Mouse (Mus musculus): ENCODE measurements around the gene Bri3. TPM values are rescaled to one million over a fixed set of nuclear protein-coding genes. Genes with fewer than 3 reads are reported as not detected.
A peak's percentile ranks its signal among the peaks of the same experiment; 100 is the strongest.

Gene Bri3
- total RNA-seq, 2 experiments from 2014 or later: 73.7 to 74.0 TPM

GRCm38 (mm10) chr5:144260464-144260863 lies 16.2 kb downstream of the Bri3 start:
- DNase-seq (ENCODE audit: low spot score in 2 of 2): no peak

GRCm38 (mm10) chr5:144261309-144261708 lies 17.1 kb downstream of the Bri3 start:
- DNase-seq (ENCODE audit: low spot score in 2 of 2): no peak

GRCm38 (mm10) chr5:144261829-144262228 lies 17.6 kb downstream of the Bri3 start:
- no peak for DNase-seq (ENCODE audit: low spot score in 2 of 2)

- no peak for DNase-seq (ENCODE audit: low spot score in 2 of 2)
These were observed 18.8 kb downstream of the Bri3 start for GRCm38 (mm10) chr5:144263082-144263481.

- DNase-seq (ENCODE audit: low spot score in 2 of 2): no peak
These were observed 19.3 kb downstream of the Bri3 start for GRCm38 (mm10) chr5:144263496-144263895.

GRCm38 (mm10) chr5:144267535-144268241 lies 23.5 kb downstream of the Bri3 start:
- DNase-seq (ENCODE audit: low spot score in 2 of 2): peak in 1 of 2 experiments; percentile 70

GRCm38 (mm10) chr5:144269926-144270325 lies 25.7 kb downstream of the Bri3 start:
- DNase-seq (ENCODE audit: low spot score in 2 of 2): no peak

- no peak for DNase-seq (ENCODE audit: low spot score in 2 of 2)
These were observed 26.2 kb downstream of the Bri3 start for GRCm38 (mm10) chr5:144270420-144270819.

GRCm38 (mm10) chr5:144271118-144271517 lies 26.9 kb downstream of the Bri3 start:
- no peak for DNase-seq (ENCODE audit: low spot score in 2 of 2)

- DNase-seq (ENCODE audit: low spot score in 2 of 2): no peak
These were observed 27.5 kb downstream of the Bri3 start for GRCm38 (mm10) chr5:144271772-144272171.

- DNase-seq (ENCODE audit: low spot score in 2 of 2): no peak
These were observed 30.7 kb downstream of the Bri3 start for GRCm38 (mm10) chr5:144274904-144275303.

- no peak for DNase-seq (ENCODE audit: low spot score in 2 of 2)
These were observed 32.8 kb downstream of the Bri3 start for GRCm38 (mm10) chr5:144276898-144277630.

GRCm38 (mm10) chr5:144278374-144278960 lies 34.2 kb downstream of the Bri3 start:
- no peak for DNase-seq (ENCODE audit: low spot score in 2 of 2)

- DNase-seq (ENCODE audit: low spot score in 2 of 2): no peak
These were observed 34.9 kb downstream of the Bri3 start for GRCm38 (mm10) chr5:144279081-144279541.

- no peak for DNase-seq (ENCODE audit: low spot score in 2 of 2)
These were observed 35.7 kb downstream of the Bri3 start for GRCm38 (mm10) chr5:144279926-144280325.

- no peak for DNase-seq (ENCODE audit: low spot score in 2 of 2)
These were observed 38.4 kb downstream of the Bri3 start for GRCm38 (mm10) chr5:144282470-144283260.

- no peak for DNase-seq (ENCODE audit: low spot score in 2 of 2)
These were observed 39.4 kb downstream of the Bri3 start for GRCm38 (mm10) chr5:144283551-144284031.

- DNase-seq (ENCODE audit: low spot score in 2 of 2): no peak
These were observed 40.4 kb downstream of the Bri3 start for GRCm38 (mm10) chr5:144284599-144284998.

- DNase-seq (ENCODE audit: low spot score in 2 of 2): no peak
These were observed 42.5 kb downstream of the Bri3 start for GRCm38 (mm10) chr5:144286591-144287266.

- DNase-seq (ENCODE audit: low spot score in 2 of 2): no peak
These were observed 43.1 kb downstream of the Bri3 start for GRCm38 (mm10) chr5:144287267-144287820.
